Mouse (Mus musculus): Measurements from ENCODE around the gene Met. TPM values are rescaled to one million over a fixed set of nuclear protein-coding genes. Genes with fewer than 3 reads are reported as not detected.

Met gene
- polyA plus RNA-seq, 1 experiment: 1.6 TPM

- no peak for DNase-seq
- WGBS: 91% methylated on average over 5 of the region's 5 CpGs
- H3K27me3 ChIP-seq (ENCODE audit: control insufficient read depth, insufficient read depth, low read length): no peaks in the 10 kb centered on the region
- no peaks in the 10 kb centered on the region for H3K36me3 ChIP-seq (ENCODE audit: control insufficient read depth, insufficient read depth, low read length)
- no peak overlapping the region for H3K4me3 ChIP-seq (ENCODE audit: control insufficient read depth, insufficient read depth, low read length)
- no peaks in the 10 kb centered on the region for H3K4me1 ChIP-seq (replicated peaks; ENCODE audit: control insufficient read depth, insufficient read depth, low read length)
- no peak overlapping the region for H3K27ac ChIP-seq (ENCODE audit: control insufficient read depth, insufficient read depth, low read length)
- TF ChIP-seq POLR2A (IDR thresholded peaks at IDR 0.05; ENCODE audit: control insufficient read depth, extremely low read depth, insufficient read depth, low read length, poor library complexity) (no peak), CTCF (IDR thresholded peaks at IDR 0.05; ENCODE audit: borderline replicate concordance, control insufficient read depth, extremely low read depth, insufficient read depth, low read length, poor library complexity) (no peak)
Measured at GRCm38 (mm10) chr6:17485244-17485643, 21.6 kb downstream of the Met start.

- no peaks in the 10 kb centered on the region for H3K36me3 ChIP-seq (ENCODE audit: control insufficient read depth, insufficient read depth, low read length)
- no peak overlapping the region for H3K27ac ChIP-seq (ENCODE audit: control insufficient read depth, insufficient read depth, low read length)
- no peaks in the 10 kb centered on the region for H3K4me1 ChIP-seq (replicated peaks; ENCODE audit: control insufficient read depth, insufficient read depth, low read length)
- 95% methylated on average over 7 of the region's 7 CpGs for WGBS
- no peak overlapping the region for H3K4me3 ChIP-seq (ENCODE audit: control insufficient read depth, insufficient read depth, low read length)
- TF ChIP-seq POLR2A (IDR thresholded peaks at IDR 0.05; ENCODE audit: control insufficient read depth, extremely low read depth, insufficient read depth, low read length, poor library complexity) (no peak), CTCF (IDR thresholded peaks at IDR 0.05; ENCODE audit: borderline replicate concordance, control insufficient read depth, extremely low read depth, insufficient read depth, low read length, poor library complexity) (no peak)
- DNase-seq: no peak
- no peaks in the 10 kb centered on the region for H3K27me3 ChIP-seq (ENCODE audit: control insufficient read depth, insufficient read depth, low read length)
Measured at GRCm38 (mm10) chr6:17485782-17486181, 22.2 kb downstream of the Met start.

GRCm38 (mm10) chr6:17488291-17488817 is 24.8 kb downstream of the Met start:
- TF ChIP-seq POLR2A (IDR thresholded peaks at IDR 0.05; ENCODE audit: control insufficient read depth, extremely low read depth, insufficient read depth, low read length, poor library complexity): no peak
- 77% methylated on average over 2 of the region's 2 CpGs for WGBS
- Histone ChIP-seq H3K36me3 (ENCODE audit: control insufficient read depth, insufficient read depth, low read length) (no peaks in the 10 kb centered on the region), H3K4me3 (ENCODE audit: control insufficient read depth, insufficient read depth, low read length) (no peak overlapping the region), H3K4me1 (replicated peaks; ENCODE audit: control insufficient read depth, insufficient read depth, low read length) (no peaks in the 10 kb centered on the region), H3K27ac (ENCODE audit: control insufficient read depth, insufficient read depth, low read length) (no peak overlapping the region), H3K27me3 (ENCODE audit: control insufficient read depth, insufficient read depth, low read length) (no peaks in the 10 kb centered on the region)
- no peak for DNase-seq

GRCm38 (mm10) chr6:17490786-17491185 is 27.2 kb downstream of the Met start:
- Histone ChIP-seq H3K27ac (ENCODE audit: control insufficient read depth, insufficient read depth, low read length) (no peak overlapping the region), H3K4me3 (ENCODE audit: control insufficient read depth, insufficient read depth, low read length) (no peak overlapping the region), H3K36me3 (ENCODE audit: control insufficient read depth, insufficient read depth, low read length) (no peaks in the 10 kb centered on the region), H3K4me1 (replicated peaks; ENCODE audit: control insufficient read depth, insufficient read depth, low read length) (no peaks in the 10 kb centered on the region), H3K27me3 (ENCODE audit: control insufficient read depth, insufficient read depth, low read length) (no peaks in the 10 kb centered on the region)
- TF ChIP-seq CTCF (IDR thresholded peaks at IDR 0.05; ENCODE audit: borderline replicate concordance, control insufficient read depth, extremely low read depth, insufficient read depth, low read length, poor library complexity): no peak
- TF ChIP-seq POLR2A (IDR thresholded peaks at IDR 0.05; ENCODE audit: control insufficient read depth, extremely low read depth, insufficient read depth, low read length, poor library complexity): no peak
- WGBS: 89% methylated on average over 2 of the region's 2 CpGs
- DNase-seq: no peak

- DNase-seq: no peak
- Histone ChIP-seq H3K4me3 (ENCODE audit: control insufficient read depth, insufficient read depth, low read length) (no peak overlapping the region), H3K27me3 (ENCODE audit: control insufficient read depth, insufficient read depth, low read length) (no peaks in the 10 kb centered on the region), H3K27ac (ENCODE audit: control insufficient read depth, insufficient read depth, low read length) (no peak overlapping the region), H3K4me1 (replicated peaks; ENCODE audit: control insufficient read depth, insufficient read depth, low read length) (no peaks in the 10 kb centered on the region), H3K36me3 (ENCODE audit: control insufficient read depth, insufficient read depth, low read length) (no peaks in the 10 kb centered on the region)
- WGBS: 97% methylated on average over 10 of the region's 10 CpGs
- no peak for TF ChIP-seq POLR2A (IDR thresholded peaks at IDR 0.05; ENCODE audit: control insufficient read depth, extremely low read depth, insufficient read depth, low read length, poor library complexity)
- TF ChIP-seq CTCF (IDR thresholded peaks at IDR 0.05; ENCODE audit: borderline replicate concordance, control insufficient read depth, extremely low read depth, insufficient read depth, low read length, poor library complexity): no peak
Measured at GRCm38 (mm10) chr6:17491502-17491901, 27.9 kb downstream of the Met start.

- Histone ChIP-seq H3K27me3 (ENCODE audit: control insufficient read depth, insufficient read depth, low read length) (no peaks in the 10 kb centered on the region), H3K4me1 (replicated peaks; ENCODE audit: control insufficient read depth, insufficient read depth, low read length) (no peaks in the 10 kb centered on the region), H3K4me3 (ENCODE audit: control insufficient read depth, insufficient read depth, low read length) (no peak overlapping the region), H3K36me3 (ENCODE audit: control insufficient read depth, insufficient read depth, low read length) (no peaks in the 10 kb centered on the region), H3K27ac (ENCODE audit: control insufficient read depth, insufficient read depth, low read length) (no peak overlapping the region)
- WGBS: 97% methylated on average over 8 of the region's 8 CpGs
- TF ChIP-seq CTCF (IDR thresholded peaks at IDR 0.05; ENCODE audit: borderline replicate concordance, control insufficient read depth, extremely low read depth, insufficient read depth, low read length, poor library complexity): no peak
- TF ChIP-seq POLR2A (IDR thresholded peaks at IDR 0.05; ENCODE audit: control insufficient read depth, extremely low read depth, insufficient read depth, low read length, poor library complexity): no peak
- no peak for DNase-seq
Measured at GRCm38 (mm10) chr6:17492062-17492461, 28.5 kb downstream of the Met start.

- DNase-seq: no peak
- TF ChIP-seq CTCF (IDR thresholded peaks at IDR 0.05; ENCODE audit: borderline replicate concordance, control insufficient read depth, extremely low read depth, insufficient read depth, low read length, poor library complexity) (no peak), POLR2A (IDR thresholded peaks at IDR 0.05; ENCODE audit: control insufficient read depth, extremely low read depth, insufficient read depth, low read length, poor library complexity) (no peak)
- no peak overlapping the region for H3K27ac ChIP-seq (ENCODE audit: control insufficient read depth, insufficient read depth, low read length)
- H3K4me1 ChIP-seq (replicated peaks; ENCODE audit: control insufficient read depth, insufficient read depth, low read length): no peaks in the 10 kb centered on the region
- no peak overlapping the region for H3K4me3 ChIP-seq (ENCODE audit: control insufficient read depth, insufficient read depth, low read length)
- no peaks in the 10 kb centered on the region for H3K27me3 ChIP-seq (ENCODE audit: control insufficient read depth, insufficient read depth, low read length)
- 93% methylated on average over 1 of the region's 1 CpGs for WGBS
- H3K36me3 ChIP-seq (ENCODE audit: control insufficient read depth, insufficient read depth, low read length): no peaks in the 10 kb centered on the region
Measured at GRCm38 (mm10) chr6:17495413-17495812, 31.8 kb downstream of the Met start.

Measured in thymus, adult 2 months (tissue).